In the genomic region with DNA sequence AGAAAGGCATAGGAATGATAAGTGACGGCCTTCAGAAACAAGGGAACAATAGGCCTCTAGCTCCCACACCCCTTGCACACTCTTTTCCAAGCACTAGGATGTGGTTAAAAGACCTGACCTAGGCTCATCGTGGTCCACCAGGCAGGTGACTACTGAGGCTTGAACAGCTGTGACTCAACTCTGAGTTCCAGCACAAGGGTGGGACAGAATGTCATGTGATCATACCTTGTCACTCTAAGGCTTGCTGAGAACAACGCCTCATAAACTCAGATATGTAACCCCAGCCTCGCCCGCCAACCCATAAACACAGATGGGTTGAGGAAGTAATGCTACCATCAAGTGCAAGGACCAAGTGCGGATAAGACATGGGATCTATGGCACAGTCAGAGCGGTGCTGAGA, we compare ENCODE assay signal across 19 mouse cellular contexts.
"Had no signal": no experiment of that assay in that cellular context is flagged by ENCODE, and none has a peak within 500 bp of the region (broad histone marks: within the 10 kb centered on the region; RNA-seq: fewer than 3 reads in every experiment).

No protein-coding gene starts in this region.

- H3K4me3 ChIP-seq: kidney, embryonic 15.5 days; limb, embryonic 12.5 days; limb, embryonic 15.5 days; liver, embryonic 12.5 days; liver, embryonic 15.5 days had no signal

- H3K4me1 ChIP-seq: kidney, embryonic 15.5 days; limb, embryonic 15.5 days; liver, embryonic 12.5 days; liver, embryonic 15.5 days had no signal

- H3K27me3 ChIP-seq: kidney, embryonic 15.5 days; limb, embryonic 12.5 days; limb, embryonic 15.5 days; liver, embryonic 12.5 days; liver, embryonic 15.5 days had no signal

- H3K27ac ChIP-seq: kidney, embryonic 15.5 days; limb, embryonic 12.5 days; limb, embryonic 15.5 days; liver, embryonic 12.5 days; liver, embryonic 15.5 days had no signal

- DNase-seq: kidney, adult 11 months; kidney, adult 8-10 months; kidney, postnatal 10 days; kidney, postnatal 4 days; left cerebral cortex, postnatal 4 days; lung, adult 2 months; lung, postnatal 14 days; lung, postnatal 4 days; midbrain, embryonic 14.5 days; right cerebral cortex, adult 18-20 months; right cerebral cortex, postnatal 25 days; thymus, adult 18-20 months; thymus, postnatal 36 days had no signal

- ATAC-seq: liver, embryonic 12.5 days had no signal

- H3K9me3 ChIP-seq: kidney, embryonic 15.5 days; limb, embryonic 15.5 days; liver, embryonic 12.5 days; liver, embryonic 15.5 days had no signal

- H3K9ac ChIP-seq: kidney, embryonic 15.5 days; limb, embryonic 12.5 days; limb, embryonic 15.5 days; liver, embryonic 12.5 days; liver, embryonic 15.5 days had no signal

- H3K4me2 ChIP-seq: kidney, embryonic 15.5 days; limb, embryonic 12.5 days; limb, embryonic 15.5 days; liver, embryonic 12.5 days; liver, embryonic 15.5 days; midbrain, embryonic 11.5 days had no signal
